Mouse (Mus musculus) induced T-regulatory cell, adult 2 months (primary cell): Measurements from ENCODE around the gene Raet1e.
"Not testable (repeated sequence)": the region's sequence is repeated elsewhere in the genome, so short reads cannot be mapped to it uniquely, and the experiment has no call there.

Experiments used
- DNase-seq: peaks from one replicate; pipeline ENCODE4 v3.0.0-alpha.2; 2012; ENCODE audit warnings: low read depth

Gene Raet1e

DNA sequence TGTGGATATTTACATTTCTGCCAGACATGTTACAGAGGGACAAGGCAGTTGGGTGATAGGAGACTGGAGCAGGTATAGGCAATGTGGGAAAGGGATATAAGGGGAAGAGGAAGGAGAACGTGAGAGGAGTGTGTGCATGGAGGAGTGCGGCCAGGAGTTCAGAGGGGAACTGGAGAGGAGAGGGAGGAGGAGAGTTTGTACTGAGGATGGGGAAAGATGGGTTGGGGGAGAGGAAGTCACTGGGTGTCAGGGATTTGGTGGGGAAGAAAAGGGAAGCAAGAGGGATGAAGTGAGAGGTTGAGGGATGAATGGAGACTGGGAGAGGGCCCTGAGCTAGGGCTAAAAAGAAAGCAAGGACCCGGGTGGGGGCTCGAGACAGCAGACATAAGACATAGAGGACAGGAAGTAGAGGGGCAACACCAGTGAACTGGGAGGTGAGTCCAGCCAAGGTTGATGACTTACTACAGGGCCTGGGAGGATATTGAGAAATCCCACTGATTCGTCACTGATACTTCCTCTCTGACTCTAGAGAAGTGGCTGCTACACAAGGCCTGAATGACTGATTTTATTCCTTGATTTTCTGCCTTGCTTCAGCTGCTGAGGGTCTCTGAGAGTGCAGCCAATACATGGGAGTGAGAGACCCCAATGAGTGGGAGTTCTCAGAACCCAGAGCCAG lies 7.1 kb downstream of the Raet1e start:
- not testable (repeated sequence) for DNase-seq

DNA sequence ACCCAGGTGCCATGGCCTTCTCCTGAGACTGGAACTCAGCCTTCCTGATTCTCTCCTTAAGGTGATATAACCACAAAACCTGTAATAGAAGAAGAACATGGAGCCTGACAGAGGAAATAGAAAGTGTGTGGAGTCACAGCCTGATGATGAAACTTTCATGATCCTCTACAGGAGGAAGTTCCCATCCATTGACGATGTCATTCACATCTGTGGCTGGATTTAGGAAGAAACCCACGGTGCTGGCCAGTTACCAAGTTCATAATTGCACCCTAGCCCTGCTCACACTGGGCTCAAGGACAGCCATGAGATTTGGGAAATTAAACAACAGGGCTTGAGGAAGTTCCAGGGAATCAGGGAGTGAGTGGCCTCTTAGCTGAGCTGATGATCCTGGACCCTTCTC lies 7.7 kb downstream of the Raet1e start:
- not testable (repeated sequence) for DNase-seq

DNA sequence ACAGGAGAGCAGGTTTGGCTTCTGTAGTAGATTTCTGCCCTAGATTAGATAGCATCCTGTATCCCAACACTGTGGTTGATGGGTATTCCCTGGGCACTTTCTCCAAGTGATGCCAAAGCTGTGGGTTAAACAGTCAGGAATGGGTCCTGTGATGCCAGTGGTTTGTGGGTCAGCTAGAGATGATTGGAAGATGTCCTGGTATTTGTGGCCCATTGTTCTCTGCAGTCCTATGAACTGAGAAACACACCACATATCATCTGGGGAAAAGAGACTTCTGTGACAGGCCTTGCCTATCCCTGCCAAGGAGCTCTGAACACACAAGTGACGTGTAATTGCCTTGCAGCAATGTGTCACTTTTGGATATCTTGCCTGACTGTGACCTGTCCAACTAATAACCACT lies 8.7 kb downstream of the Raet1e start:
- DNase-seq: not testable (repeated sequence)

DNA sequence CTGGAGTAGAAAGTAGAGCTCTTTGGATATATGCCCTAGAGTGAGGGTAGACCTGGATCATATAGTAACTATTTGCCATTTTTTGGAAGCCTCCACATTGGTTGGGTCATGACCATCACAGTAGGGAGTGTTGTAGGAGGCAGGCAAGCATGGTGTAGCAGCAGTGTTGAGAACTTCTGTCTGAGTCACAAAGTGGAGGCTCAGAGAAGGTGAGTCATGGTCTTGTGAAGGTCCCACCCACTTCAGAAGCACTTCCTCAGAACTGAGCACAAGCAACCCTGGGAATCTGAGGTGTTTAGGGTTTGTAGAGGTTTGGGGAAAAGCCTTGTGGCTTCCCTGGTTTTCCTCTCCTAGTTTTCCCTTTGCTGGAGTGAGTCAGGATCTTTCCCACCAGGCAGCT lies 10.7 kb downstream of the Raet1e start:
- not testable (repeated sequence) for DNase-seq

DNA sequence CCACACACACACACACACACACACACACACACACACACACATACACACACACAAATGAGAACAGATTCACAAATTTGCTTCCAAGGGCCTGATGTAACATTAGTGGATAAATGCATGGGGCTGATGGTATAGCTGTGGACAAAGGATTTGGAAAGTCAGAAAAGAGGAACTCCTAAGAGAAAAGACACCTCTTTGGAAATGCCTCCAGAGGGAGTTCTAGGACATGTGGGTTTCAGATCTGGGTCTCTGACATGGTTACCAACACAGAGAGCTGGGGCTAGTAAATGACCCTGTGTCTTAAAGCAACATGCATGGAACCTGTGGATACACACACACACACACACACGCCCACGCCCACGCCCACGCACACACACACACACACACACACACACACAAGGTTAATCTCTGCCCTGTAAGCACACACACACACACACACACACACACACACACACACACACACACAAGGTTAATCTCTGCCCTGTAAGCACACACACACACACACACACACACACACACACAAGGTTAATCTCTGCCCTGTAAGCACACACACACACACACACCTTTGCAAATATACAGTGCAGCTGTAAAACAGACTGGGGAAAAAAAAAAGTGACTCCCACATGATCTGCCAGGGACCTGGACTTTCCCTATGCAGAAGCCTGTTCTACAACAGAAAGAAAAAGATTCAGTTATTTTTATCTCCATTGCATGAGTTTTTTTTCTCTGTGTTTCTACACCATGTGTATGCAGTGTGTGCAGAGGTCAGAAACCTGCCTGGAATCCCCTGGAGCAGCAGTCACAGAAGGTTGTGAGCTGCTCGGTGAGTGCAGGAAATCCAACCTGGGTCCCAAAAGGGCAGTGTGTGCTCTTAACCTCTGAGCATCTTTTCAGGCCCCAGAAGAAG lies 14.3 kb downstream of the Raet1e start:
- not testable (repeated sequence) for DNase-seq

DNA sequence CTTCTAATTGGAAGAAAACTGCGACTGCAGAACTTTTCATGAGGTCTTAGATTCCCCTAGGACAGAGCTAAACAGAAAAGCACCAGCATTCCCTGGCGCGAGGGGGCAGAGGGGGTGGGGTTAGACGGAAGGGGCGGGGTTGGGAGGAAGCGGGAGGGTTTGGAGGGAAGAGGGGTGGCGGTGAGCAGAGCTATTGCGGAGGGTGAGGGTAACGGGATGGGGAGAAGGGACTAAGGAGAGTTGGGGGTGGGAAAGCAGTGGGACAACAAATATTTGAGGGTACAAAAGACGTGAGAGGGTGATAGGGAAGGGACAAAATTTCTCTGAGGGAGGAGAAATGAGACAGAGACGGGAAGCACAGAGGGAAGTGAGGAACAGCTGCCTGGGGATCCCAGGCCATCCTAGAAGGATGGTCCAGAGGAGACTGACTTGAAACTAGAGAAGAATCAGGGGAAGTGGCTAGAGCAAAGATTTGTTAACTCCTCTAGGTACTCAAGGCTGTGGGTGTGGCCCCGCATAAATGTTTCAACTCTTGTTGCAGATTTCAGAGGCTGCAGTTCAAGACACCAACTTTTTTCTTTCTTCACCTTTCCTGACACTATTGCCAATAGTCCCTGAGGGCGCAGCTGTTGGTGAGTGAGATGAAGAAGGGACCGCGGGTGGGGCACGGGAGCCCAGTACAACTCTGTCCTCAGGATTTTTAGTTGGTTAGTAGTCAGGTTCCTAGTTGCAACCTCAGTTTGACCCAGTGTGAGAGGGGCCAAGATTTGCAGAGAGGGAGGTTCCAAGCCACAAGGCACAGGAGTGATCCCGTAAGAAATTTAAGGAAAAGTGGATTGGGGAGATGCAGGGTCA lies 15.2 kb downstream of the Raet1e start:
- DNase-seq: not testable (repeated sequence)

DNA sequence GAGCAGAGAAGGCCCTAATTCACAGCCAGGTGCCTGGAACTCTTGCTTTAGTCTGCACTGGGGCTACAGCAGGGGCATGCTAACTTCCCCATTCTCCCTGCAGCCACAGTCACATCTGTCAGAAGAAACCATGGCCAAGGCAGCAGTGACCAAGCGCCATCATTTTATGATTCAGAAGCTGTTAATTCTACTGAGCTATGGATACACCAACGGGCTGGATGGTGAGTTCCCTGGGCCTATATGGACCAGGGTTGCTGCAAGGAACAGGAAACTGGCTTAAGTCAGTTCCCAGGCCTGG lies 15.8 kb downstream of the Raet1e start:
- DNase-seq: not testable (repeated sequence)

DNA sequence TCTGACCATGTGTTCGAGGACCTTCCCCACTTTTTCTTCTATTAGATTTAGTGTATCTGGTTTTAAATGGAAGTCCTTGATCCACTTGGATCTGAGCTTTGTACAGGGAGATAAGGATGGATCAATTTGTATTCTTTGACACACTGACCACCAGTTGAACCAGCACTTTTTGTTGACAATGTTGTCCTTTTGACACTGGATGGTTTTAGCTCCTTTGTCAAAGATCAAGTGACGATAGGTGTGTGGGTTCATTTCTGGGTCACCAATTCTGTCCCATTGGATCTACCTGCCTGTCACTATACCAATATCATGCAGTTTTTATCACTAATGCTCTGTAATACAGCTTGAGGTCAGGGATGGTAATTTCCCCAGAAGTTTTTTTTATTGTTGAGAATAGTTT lies 18.1 kb downstream of the Raet1e start:
- DNase-seq: not testable (repeated sequence)

DNA sequence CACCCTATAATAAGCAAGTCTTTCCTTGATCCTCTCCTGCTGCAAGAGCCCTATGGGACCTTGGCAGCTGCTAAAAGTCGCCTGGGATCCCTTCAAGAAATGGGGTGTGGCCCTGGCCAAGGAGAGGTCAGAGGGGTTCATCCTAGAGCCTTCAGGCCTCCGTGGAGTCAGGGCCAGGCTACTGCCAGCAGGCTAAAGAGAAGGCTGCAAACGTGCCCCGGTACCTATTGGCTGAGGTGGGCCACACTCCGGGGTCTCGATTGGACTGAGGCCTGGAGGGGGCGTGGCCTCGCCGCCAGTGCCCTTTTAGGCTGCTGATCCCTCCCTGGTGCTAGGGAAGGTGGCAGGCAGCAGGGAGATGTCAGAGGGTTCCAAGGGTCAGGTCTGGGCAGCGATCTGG lies 32.7 kb downstream of the Raet1e start:
- DNase-seq: not testable (repeated sequence)

DNA sequence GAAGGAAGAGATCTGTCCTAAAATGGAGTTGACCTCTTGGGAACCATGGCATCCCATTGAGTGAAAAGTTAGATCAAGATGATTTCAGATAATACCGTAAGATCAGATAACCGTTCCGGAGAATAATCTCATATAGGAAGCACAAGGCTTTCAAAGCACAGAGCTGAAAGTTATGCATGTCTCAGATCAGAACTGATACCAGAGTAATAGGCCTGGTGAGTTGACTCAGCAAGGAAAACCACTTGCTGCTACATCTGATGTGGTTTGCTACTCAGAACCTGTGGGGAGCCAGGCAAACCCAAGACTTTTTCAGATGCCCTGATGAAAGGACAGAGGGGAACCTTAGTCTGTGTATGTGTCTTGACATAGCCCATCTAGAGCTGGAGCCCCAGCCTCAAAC lies 43.0 kb downstream of the Raet1e start:
- not testable (repeated sequence) for DNase-seq

DNA sequence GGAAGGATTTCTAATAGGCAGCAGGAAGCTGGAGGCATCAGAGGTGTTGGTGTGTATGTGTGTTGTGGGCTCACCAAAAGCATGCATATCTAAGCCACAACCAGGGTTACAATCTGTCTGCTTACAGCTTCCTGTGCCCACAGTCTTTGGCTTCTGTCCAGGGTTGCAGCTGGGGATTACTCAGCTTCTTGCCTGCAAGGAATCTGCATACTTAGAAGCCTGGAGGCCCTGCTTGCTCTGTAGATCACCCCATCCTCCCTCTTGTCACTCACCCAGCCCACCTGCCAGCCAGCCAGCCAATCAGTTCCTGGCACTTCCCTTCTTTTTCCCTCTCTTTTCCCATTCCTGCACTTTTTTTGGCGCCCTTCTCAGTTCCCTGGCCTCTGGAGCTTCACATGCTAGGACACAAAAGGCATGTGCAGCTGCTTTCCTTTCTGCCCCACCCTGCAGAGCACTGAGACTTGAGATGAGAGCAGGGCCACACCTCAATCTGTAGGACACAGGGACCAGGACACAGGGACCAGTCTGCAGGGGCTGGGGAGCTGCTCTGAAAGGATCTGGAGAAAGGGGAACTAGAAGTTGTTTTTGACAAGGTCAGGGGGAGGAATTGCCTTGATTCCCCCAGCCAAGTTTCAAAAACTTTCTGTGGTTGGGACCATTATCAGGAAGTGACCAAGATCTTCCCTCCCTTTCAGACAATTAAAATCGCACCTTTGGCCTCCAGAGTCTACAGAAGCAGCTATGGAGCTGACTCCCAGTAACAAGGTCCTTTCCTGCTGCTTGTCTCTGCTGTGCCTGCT lies 44.6 kb downstream of the Raet1e start:
- DNase-seq: not testable (repeated sequence)

DNA sequence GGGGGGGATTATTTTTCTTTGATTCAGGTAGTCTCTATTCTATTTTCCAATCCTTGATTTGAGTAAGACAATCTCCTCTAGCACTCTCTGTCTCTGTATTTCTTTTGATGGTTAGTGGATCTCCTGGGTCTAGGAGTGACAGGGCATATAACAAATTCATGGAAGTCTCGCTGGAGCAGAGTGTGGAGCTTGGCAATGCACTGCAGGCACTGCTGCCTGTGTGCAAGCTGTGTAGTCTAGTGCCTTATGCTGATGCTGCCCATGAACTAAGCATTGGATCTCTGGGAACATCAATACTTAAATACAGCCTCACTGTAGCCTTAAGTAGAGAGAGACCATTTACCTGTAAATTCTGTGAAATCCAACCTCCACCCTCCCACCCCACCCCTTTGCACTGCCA lies 48.1 kb downstream of the Raet1e start:
- DNase-seq: not testable (repeated sequence)

DNA sequence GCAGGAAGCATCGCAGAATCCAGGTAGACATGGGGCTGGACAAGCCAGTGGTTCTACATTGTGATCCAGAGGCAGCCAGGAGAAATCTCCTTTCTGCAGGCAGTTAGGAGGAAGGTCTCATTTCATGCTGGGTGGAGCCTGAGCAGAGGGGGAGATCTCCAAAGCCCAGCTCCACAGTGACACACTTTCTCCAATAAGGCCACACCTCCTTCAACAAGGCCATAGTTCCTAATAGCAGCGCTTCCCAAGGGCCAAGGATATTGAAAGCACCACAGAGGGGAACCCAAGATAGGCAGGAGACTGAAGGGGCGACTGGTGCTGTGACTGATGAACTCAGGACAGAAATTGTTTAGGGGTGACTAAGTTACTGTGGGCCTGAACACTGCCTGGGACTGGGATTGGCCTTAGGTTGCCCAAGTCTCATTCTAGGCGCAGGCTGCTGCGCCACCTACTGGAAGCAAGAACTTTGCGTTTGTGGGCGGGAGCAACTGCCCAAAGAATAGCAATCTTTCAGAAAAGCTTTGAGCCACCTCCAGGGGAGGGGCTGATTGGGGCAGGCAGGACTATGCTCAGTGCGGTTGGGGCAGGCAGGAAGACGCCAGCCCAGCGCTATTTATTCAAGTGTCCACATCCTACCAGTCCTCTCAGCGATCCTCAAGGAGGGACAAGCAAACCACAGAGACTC lies 53.8 kb downstream of the Raet1e start:
- DNase-seq: peak; percentile 49

DNA sequence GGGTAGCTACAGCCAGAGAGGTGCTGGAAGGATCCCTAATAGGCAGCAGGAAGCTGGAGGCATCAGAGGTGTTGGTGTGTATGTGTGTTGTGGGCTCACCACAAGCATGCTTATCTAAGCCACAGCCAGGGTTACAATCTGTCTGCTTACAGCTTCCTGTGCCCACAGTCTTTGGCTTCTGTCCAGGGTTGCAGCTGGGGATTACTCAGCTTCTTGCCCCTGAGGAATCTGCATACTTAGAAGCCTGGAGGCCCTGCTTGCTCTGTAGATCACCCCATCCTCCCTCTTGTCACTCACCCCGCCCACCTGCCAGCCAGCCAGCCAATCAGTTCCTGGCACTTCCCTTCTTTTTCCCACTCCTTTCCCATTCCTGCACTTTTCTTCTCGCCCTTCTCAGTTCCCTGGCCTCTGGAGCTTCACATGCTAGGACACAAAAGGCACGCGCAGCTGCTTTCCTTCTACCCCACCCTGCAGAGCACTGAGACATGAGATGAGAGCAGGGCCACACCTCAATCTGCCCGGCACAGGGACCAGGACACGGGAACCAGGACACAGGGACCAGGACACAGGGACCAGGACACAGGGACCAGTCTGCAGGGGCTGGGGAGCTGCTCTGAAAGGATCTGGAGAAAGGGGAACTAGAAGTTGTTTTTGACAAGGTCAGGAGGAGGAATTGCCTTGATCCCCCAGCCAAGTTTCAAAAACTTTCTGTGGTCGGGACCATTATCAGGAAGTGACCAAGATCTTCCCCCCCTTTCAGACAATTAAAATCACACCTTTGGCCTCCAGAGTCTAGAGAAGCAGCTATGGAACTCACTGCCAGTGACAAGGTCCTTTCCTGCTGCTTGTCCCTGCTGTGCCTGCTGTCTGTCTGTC lies 65.3 kb downstream of the Raet1e start:
- DNase-seq: not testable (repeated sequence)

DNA sequence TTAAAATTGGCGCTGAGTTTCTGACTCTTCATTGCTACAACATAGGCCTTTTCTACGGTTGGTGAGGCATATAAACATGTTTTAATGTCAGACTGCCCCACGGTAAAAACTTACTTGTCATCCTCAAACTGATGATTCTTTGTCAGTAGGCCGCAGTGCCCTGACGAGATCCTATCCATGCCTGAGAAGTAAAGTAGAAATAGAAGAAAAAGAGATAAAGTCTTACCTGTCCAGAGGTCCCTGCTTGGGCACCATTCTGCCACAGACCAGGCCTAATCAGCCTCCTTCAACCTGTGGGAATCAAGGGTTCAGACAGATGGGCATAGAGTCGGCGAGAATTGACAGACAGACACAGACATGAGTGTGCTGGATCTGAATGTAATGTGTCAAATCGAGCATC lies 106.7 kb downstream of the Raet1e start:
- no peak for DNase-seq

DNA sequence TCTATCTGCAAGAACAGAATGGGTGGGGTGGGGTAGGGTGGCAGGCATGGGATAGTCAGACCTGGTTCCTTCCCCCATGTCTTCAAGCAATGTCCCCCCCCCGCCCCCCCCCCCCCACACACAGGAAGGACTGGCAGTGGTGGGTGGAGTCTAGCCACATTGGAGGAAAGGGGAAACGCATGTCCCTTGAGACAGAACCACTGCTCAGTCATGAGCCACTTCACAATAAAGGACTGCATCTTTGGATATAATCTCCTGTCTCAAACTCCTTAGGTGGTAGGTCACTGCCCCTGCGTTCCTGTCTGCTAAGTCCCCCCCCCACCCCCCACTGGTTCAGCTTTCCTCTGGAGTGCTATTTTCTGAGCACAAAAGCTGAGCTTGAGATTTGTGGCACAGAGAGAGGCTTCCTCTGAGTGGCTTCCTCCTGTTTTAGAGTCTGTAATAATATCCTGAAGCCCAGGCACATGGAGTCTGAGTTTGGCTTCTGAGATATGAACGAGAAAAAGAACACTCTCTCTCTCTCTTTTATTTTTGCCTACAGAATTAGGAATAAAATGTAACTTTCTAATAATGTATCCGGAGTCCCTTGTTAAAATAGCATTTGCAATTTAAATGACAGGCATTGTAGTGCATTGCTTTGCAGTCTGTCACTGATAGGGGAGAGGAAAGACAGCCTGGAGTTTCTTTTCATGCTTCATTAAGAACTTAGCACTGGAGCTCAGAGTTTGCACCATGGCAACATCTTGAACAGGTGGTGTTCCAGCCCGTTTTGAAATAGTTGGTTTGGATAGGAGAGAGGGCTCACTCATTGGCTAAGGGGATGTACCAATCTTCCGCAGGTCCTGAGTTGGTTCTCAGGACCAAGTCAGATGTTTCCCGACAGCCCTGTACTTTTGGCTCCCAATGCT lies 112.8 kb downstream of the Raet1e start:
- not testable (repeated sequence) for DNase-seq

DNA sequence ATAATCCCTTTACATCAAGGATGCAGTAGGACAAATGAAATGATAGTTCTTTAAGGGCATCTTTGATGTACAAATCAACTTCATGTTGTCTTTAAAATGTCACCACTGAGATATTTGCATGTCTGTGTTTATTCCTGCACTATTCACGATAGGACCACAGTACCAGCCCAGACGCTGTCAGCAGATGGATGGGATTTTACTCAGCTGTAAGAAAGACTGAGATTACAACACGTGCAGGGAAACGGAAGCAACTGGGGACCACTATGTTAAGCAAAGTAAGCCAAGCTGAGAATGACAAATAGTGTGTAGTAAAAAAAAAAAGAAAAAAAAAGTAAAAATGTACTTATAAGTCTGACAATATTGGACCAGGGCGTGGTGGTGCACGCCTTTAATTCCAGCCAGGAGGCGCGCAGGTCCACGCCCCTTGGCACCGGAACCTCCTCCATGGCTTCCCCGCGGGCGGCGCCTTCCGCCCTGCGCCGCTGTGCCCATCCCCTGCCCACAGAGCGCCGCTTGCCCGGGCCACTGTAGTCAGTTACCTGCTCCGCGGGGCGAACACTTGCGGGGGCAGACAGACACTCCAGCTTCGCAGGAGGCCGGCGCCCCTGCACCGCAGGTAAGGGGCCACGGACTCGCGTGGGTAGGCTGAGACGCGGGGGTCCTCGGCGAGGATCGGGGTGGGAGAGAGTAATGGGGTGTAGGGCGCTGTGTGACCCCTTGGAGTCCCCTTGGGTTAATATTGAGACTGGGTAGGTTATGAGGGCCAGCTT lies 114.7 kb downstream of the Raet1e start:
- peak; percentile 61 for DNase-seq

DNA sequence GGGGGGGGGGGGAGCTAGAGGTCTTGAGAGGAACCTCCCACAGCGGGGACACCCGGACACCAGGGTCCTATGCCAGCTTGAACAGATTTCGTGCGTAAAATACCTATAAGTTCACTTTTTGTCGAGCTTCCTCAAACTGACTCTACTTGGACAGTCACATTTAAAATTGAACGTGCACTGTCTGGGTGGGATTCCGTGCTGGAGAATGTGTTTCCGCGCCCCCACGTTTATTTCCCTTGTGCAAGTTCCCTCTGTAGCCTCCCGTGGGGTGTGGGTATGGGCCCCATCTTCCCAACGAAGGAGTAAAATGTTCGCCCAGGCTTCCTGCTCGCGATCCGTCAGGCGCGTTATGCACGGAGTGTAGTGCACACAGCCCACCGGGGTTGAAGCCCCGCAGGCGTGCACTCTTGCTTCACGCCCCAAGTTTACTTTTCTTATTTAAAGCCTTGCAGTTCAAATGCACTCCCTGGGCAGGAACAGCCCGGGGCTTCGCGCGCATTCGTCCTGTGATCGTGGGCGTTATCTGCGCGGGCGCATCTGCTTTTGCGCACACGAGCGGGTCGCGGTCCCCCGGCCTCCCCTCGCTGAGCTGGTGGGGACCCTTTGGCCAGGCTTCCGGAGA lies 115.4 kb downstream of the Raet1e start:
- DNase-seq: peak; percentile 47
